Mouse (Mus musculus): Measurements from ENCODE around the gene Hist1h3e. TPM values are rescaled to one million over a fixed set of nuclear protein-coding genes. Genes with fewer than 3 reads are reported as not detected.
"Not testable (repeated sequence)": the region's sequence is repeated elsewhere in the genome, so short reads cannot be mapped to it uniquely, and the experiment has no call there.

Gene Hist1h3e
- polyA plus RNA-seq, 1 experiment from 2014 or later, result 10.3 TPM

GRCm38 (mm10) chr13:23551931-23552914, 9.9 kb downstream of the Hist1h3e start:
- no peak for ATAC-seq (ENCODE audit: insufficient number of reproducible peaks, insufficient read depth, low FRiP score, low read depth)
- H3K27ac ChIP-seq (ENCODE audit: low read length), result peak overlapping the region; percentile 88
- H3K4me3 ChIP-seq (ENCODE audit: low read depth, low read length), result peak overlapping the region; percentile 39; the same call in 1 of the 2 replicates
- 46% methylated on average over 8 of the region's 8 CpGs for WGBS
- H3K9me3 ChIP-seq (ENCODE audit: control insufficient read depth, low read depth, low read length), result no peaks in the 10 kb centered on the region
- no peaks in the 10 kb centered on the region for H3K36me3 ChIP-seq (ENCODE audit: control insufficient read depth, insufficient read depth, low read length)
- peak overlapping the region; percentile 56 for H3K4me2 ChIP-seq (replicated peaks; ENCODE audit: low read depth, low read length)
- no peaks in the 10 kb centered on the region for H3K27me3 ChIP-seq (ENCODE audit: control insufficient read depth, insufficient read depth, low read length)
- H3K9ac ChIP-seq (replicated peaks; ENCODE audit: low read depth, low read length), result no peak overlapping the region
- peaks cover 11% of the 10 kb centered on the region; the same call in 1 of the 2 replicates for H3K4me1 ChIP-seq (ENCODE audit: control insufficient read depth, insufficient read depth, low read length)

- peak within 1 kb of the TSS; percentile 56 for H3K4me2 ChIP-seq (replicated peaks; ENCODE audit: low read depth, low read length)
- under 1% methylated on average over 47 of the region's 47 CpGs for WGBS
- not testable (repeated sequence) for H3K4me1 ChIP-seq (ENCODE audit: control insufficient read depth, insufficient read depth, low read length); H3K27me3 ChIP-seq (ENCODE audit: control insufficient read depth, insufficient read depth, low read length); H3K9me3 ChIP-seq (ENCODE audit: control insufficient read depth, low read depth, low read length); H3K36me3 ChIP-seq (ENCODE audit: control insufficient read depth, insufficient read depth, low read length)
- ATAC-seq (ENCODE audit: insufficient number of reproducible peaks, insufficient read depth, low FRiP score, low read depth), result peak; percentile 81
- peak within 1 kb of the TSS; percentile 55 for H3K9ac ChIP-seq (replicated peaks; ENCODE audit: low read depth, low read length)
- H3K27ac ChIP-seq (ENCODE audit: low read length), result peak within 1 kb of the TSS; percentile 88
- H3K4me3 ChIP-seq (ENCODE audit: low read depth, low read length), result peak within 1 kb of the TSS; percentile 39
Observed at GRCm38 (mm10) chr13:23551146-23551834, 10.9 kb downstream of the Hist1h3e start, which contains the start of gene Hist1h4f. Hist1h4f (minus strand) TSS chr13:23551648.

- H3K27me3 ChIP-seq (ENCODE audit: control insufficient read depth, insufficient read depth, low read length), result no peaks in the 10 kb centered on the region
- peak overlapping the region; percentile 88 for H3K27ac ChIP-seq (ENCODE audit: low read length)
- 5% methylated on average over 3 of the region's 3 CpGs for WGBS
- no peaks in the 10 kb centered on the region for H3K36me3 ChIP-seq (ENCODE audit: control insufficient read depth, insufficient read depth, low read length)
- H3K4me1 ChIP-seq (ENCODE audit: control insufficient read depth, insufficient read depth, low read length), result peaks cover 8% of the 10 kb centered on the region; the same call in 1 of the 2 replicates
- no peak for ATAC-seq (ENCODE audit: insufficient number of reproducible peaks, insufficient read depth, low FRiP score, low read depth)
- no peaks in the 10 kb centered on the region for H3K9me3 ChIP-seq (ENCODE audit: control insufficient read depth, low read depth, low read length)
- peak overlapping the region; percentile 56 for H3K4me2 ChIP-seq (replicated peaks; ENCODE audit: low read depth, low read length)
- H3K4me3 ChIP-seq (ENCODE audit: low read depth, low read length), result peak overlapping the region; percentile 39
- H3K9ac ChIP-seq (replicated peaks; ENCODE audit: low read depth, low read length), result peak overlapping the region; percentile 55
Observed at GRCm38 (mm10) chr13:23550761-23551145, 11.4 kb downstream of the Hist1h3e start.

- Histone ChIP-seq H3K27ac (ENCODE audit: low read length) (no peak overlapping the region), H3K27me3 (ENCODE audit: control insufficient read depth, insufficient read depth, low read length) (no peaks in the 10 kb centered on the region), H3K9me3 (ENCODE audit: control insufficient read depth, low read depth, low read length) (no peaks in the 10 kb centered on the region), H3K9ac (replicated peaks; ENCODE audit: low read depth, low read length) (no peak overlapping the region), H3K4me1 (ENCODE audit: control insufficient read depth, insufficient read depth, low read length) (no peaks in the 10 kb centered on the region), H3K4me2 (replicated peaks; ENCODE audit: low read depth, low read length) (no peak overlapping the region), H3K36me3 (ENCODE audit: control insufficient read depth, insufficient read depth, low read length) (no peaks in the 10 kb centered on the region), H3K4me3 (ENCODE audit: low read depth, low read length) (no peak overlapping the region)
- no peak for ATAC-seq (ENCODE audit: insufficient number of reproducible peaks, insufficient read depth, low FRiP score, low read depth)
- WGBS, result 66% methylated on average over 5 of the region's 5 CpGs
Observed at GRCm38 (mm10) chr13:23546694-23547093, 15.5 kb downstream of the Hist1h3e start.

GRCm38 (mm10) chr13:23544787-23545120, 17.4 kb downstream of the Hist1h3e start:
- 1% methylated on average over 11 of the region's 14 CpGs for WGBS

GRCm38 (mm10) chr13:23543965-23544786, 18.0 kb downstream of the Hist1h3e start, which contains the start of gene Hist1h3f:
Hist1h3f (plus strand) TSS chr13:23544052.
- peak; percentile 91 for ATAC-seq (ENCODE audit: insufficient number of reproducible peaks, insufficient read depth, low FRiP score, low read depth)
- under 1% methylated on average over 24 of the region's 45 CpGs for WGBS
- Histone ChIP-seq H3K4me2 (replicated peaks; ENCODE audit: low read depth, low read length) (peak within 1 kb of the TSS; percentile 59), H3K4me1 (ENCODE audit: control insufficient read depth, insufficient read depth, low read length) (no peaks in the 10 kb centered on the region), H3K27ac (ENCODE audit: low read length) (peak within 1 kb of the TSS; percentile 94), H3K9ac (replicated peaks; ENCODE audit: low read depth, low read length) (peak within 1 kb of the TSS; percentile 57), H3K4me3 (ENCODE audit: low read depth, low read length) (peak within 1 kb of the TSS; percentile 38), H3K9me3 (ENCODE audit: control insufficient read depth, low read depth, low read length) (no peaks in the 10 kb centered on the region), H3K36me3 (ENCODE audit: control insufficient read depth, insufficient read depth, low read length) (no peaks in the 10 kb centered on the region), H3K27me3 (ENCODE audit: control insufficient read depth, insufficient read depth, low read length) (no peaks in the 10 kb centered on the region)

More at GRCm38 (mm10) chr13:23544787-23545120, 17.4 kb downstream of the Hist1h3e start:
- not testable (repeated sequence) for H3K4me1 ChIP-seq (ENCODE audit: control insufficient read depth, insufficient read depth, low read length); ATAC-seq (ENCODE audit: insufficient number of reproducible peaks, insufficient read depth, low FRiP score, low read depth); H3K27me3 ChIP-seq (ENCODE audit: control insufficient read depth, insufficient read depth, low read length); H3K9me3 ChIP-seq (ENCODE audit: control insufficient read depth, low read depth, low read length); H3K36me3 ChIP-seq (ENCODE audit: control insufficient read depth, insufficient read depth, low read length); H3K9ac ChIP-seq (replicated peaks; ENCODE audit: low read depth, low read length)
- Histone ChIP-seq H3K4me2 (replicated peaks; ENCODE audit: low read depth, low read length) (peak overlapping the region; percentile 28; the same call in 1 of the 2 replicates), H3K27ac (ENCODE audit: low read length) (peak overlapping the region; percentile 94), H3K4me3 (ENCODE audit: low read depth, low read length) (peak overlapping the region; percentile 32)

GRCm38 (mm10) chr13:23542999-23543607, 19.1 kb downstream of the Hist1h3e start, which contains the start of gene Hist1h2bh:
Hist1h2bh (minus strand) TSS chr13:23543392.
- peak; percentile 96 for ATAC-seq (ENCODE audit: insufficient number of reproducible peaks, insufficient read depth, low FRiP score, low read depth)
- peak within 1 kb of the TSS; percentile 38 for H3K4me3 ChIP-seq (ENCODE audit: low read depth, low read length)
- WGBS, result under 1% methylated on average over 26 of the region's 42 CpGs

More at GRCm38 (mm10) chr13:23542999-23543607, 19.1 kb downstream of the Hist1h3e start, which contains the start of gene Hist1h2bh:
- peak within 1 kb of the TSS; percentile 94 for H3K27ac ChIP-seq (ENCODE audit: low read length)
- not testable (repeated sequence) for H3K27me3 ChIP-seq (ENCODE audit: control insufficient read depth, insufficient read depth, low read length); H3K9me3 ChIP-seq (ENCODE audit: control insufficient read depth, low read depth, low read length); H3K4me1 ChIP-seq (ENCODE audit: control insufficient read depth, insufficient read depth, low read length); H3K36me3 ChIP-seq (ENCODE audit: control insufficient read depth, insufficient read depth, low read length)
- H3K9ac ChIP-seq (replicated peaks; ENCODE audit: low read depth, low read length), result peak within 1 kb of the TSS; percentile 57
- H3K4me2 ChIP-seq (replicated peaks; ENCODE audit: low read depth, low read length), result peak within 1 kb of the TSS; percentile 59
